Mouse (Mus musculus) testis, postnatal 14 days (tissue): ENCODE data around the gene Gtf2h2.
"Not testable (repeated sequence)": the region's sequence is repeated elsewhere in the genome, so short reads cannot be mapped to it uniquely, and the experiment has no call there.

Source experiments
- DNase-seq: peaks from one replicate; pipeline ENCODE4 v3.0.0; 2021; ENCODE audit warnings: low spot score

The Gtf2h2 gene

GRCm38 (mm10) chr13:100492061-100492787 is at the start of gene Gtf2h2:
Gtf2h2 (minus strand) TSS chr13:100492579.
- peak; percentile 85 for DNase-seq

- no peak for DNase-seq
Observed at GRCm38 (mm10) chr13:100536149-100536548, 43.8 kb upstream of the Gtf2h2 start.

- no peak for DNase-seq
Observed at GRCm38 (mm10) chr13:100532788-100533365, 40.5 kb upstream of the Gtf2h2 start.

DNA sequence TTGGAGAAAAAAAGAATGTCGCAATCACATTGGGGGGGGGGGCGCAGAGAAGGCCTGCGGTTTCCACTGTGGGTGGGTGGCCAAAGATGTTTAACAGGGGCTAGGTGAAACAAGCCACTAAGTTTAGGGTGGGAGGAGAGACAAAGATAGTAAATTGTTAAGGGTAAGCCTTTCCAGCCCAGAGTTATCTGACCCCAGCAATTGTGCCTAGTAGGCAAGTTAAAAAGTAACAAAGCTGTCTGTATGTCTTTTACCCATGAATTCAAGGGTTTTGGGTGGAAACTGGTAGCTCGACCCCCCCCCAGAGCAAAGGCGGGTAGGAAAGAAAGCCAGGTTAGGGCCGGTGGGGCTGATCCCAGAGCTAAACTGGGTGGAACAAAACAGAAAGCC is 34.3 kb upstream of the Gtf2h2 start:
- no peak for DNase-seq

DNA sequence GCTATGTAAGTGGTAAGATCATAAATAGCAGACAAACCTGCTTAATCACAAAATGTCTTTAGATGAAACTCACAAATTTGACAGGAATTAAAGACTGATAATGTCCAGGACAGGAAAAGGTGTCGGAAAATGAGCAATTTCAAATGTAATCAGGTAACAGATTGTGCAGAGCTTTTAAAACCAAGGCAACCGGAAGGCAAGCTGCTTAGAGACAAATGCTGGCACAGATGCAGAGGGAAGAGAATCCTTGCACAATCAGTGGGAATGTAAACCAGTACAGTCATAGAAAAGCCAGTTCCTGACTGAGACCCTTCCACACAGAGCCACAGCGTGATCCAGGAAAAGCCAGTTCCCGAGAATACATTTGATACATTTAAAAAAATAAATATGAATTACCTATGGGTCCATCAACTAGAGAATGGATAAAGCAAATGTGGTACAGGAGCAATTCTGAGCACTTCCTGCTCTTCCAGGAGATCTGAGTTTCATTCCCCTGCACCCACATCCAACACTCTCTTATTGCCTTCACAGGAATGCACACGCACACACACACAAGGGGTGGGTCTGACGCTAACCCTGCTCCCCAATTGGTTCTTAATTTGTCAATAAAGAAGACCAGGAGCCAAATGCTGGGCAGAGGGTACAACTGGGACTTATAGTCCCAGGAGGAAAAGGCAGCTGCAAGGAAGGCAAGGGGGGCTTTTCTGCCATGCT is 33.7 kb upstream of the Gtf2h2 start:
- no peak for DNase-seq

- DNase-seq, result no peak
Observed at GRCm38 (mm10) chr13:100524896-100525295, 32.5 kb upstream of the Gtf2h2 start.

GRCm38 (mm10) chr13:100523698-100524097 is 31.3 kb upstream of the Gtf2h2 start:
- no peak for DNase-seq

GRCm38 (mm10) chr13:100521724-100522591 is 29.6 kb upstream of the Gtf2h2 start:
- no peak for DNase-seq

GRCm38 (mm10) chr13:100519162-100519561 is 26.8 kb upstream of the Gtf2h2 start:
- DNase-seq, result no peak

DNA sequence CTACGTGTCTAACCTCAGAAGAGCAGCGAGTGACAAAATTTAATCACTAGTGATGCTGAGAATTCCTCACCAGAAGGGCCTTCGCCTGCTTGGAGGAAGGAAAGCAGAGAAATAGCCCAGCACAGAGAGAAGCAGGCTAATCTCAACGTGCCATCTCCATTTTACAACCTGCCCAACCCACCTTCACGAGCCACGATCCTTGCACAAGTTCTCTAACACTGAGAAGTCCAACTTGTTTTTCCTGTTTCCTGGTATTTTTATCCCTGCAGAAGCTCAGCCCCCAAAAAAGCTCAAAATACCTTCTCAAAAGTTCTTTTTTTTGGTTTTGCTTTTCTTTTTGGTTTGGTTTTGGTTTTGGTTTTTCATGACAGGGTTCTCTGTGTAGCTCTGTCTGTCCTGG is 25.8 kb upstream of the Gtf2h2 start:
- DNase-seq, result no peak

- no peak for DNase-seq
Observed at GRCm38 (mm10) chr13:100517652-100518153, 25.3 kb upstream of the Gtf2h2 start.

DNA sequence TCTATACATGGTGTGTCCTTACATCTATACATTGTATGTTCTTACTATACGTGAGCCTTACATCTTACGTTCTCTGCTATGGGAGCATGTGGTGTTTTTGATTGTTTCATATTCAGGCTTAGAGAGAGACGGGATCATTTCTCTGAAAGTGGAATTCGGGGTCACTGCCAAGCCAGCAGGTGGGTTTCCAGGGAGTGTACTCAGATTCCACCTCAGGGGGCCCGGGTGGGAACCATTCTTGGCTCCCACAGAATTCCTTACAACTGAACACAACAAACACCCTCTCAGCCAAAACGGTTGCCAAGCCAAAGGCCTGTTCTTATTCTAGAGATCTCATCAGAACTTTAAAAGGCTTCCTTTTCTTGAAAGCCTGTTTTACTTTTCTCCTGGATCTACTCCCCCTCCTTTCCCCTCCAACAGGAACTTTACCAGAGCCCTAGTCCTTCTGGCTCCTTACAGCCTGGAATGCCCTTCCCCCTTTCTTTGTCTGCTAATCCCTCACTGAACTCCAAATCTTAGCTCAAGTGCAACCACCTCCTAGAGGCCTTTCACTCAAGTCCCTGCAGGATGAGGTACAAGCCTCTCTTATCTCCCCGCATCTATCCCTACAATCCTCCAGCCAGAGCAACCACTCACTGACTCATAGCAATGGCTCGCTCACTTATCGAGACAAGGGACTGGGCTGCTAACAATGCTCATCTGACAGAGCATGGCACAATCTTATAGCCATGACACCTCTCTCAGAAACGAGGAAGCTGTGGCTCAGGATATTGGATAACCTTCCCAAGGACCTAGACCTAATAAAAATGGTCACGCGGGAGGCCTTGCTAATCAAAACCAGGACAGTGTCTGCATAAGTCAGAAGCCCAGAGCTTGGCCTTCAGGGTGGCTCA is 24.1 kb upstream of the Gtf2h2 start:
- no peak for DNase-seq

- no peak for DNase-seq
Observed at GRCm38 (mm10) chr13:100512792-100513191, 20.4 kb upstream of the Gtf2h2 start.

- DNase-seq, result no peak
Observed at GRCm38 (mm10) chr13:100511860-100512364, 19.5 kb upstream of the Gtf2h2 start.

DNA sequence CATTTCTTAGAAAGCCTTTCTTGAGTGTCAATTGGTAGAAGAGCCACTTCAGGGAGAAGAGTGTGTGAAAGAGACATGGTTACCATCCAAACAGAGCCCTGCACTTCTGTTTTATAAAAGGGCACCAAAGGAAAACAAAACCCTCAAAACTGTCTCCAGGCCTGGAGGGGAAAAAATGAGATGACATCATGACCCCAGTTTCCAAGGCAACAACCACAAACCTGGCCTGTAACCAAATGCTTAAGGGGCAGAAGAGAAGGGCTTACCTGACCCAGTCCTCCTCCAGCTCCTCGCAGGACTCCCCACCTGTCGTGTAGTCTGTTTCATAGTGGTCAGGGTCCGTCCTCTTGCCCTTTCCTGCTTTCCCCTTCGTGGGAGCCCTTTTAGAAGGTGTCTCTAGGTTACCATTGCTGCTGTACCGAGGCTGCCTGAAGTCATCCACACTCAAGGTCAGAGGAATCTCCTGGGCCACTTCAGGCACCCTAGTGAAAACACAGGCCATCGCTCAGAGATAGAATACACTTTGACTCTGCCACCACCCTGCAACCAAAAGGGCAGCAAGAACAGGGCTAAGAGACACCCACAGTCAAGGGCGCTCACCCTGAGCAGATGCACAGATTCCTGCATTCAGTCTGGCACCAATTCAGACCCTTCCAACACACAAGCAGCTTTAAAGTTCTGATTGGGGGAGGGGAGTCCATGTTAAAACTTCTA is 18.9 kb upstream of the Gtf2h2 start:
- no peak for DNase-seq

DNA sequence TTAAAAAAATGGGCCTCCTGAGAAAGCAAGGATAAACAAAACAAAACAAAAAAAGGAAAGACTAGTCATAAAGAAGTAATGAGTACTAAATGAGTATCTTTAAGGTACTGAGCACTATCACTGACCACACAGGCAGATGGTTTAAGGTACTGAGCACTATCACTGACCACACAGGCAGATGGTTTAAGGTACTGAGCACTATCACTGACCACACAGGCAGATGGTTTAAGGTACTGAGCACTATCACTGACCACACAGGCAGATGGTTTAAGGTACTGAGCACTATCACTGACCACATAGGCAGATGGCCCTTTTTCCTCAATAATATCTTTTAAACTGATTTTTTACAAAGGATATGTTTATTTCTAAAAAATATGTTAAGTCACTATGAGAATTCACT is 7.2 kb upstream of the Gtf2h2 start:
- DNase-seq, result not testable (repeated sequence)

- no peak for DNase-seq
Observed at GRCm38 (mm10) chr13:100495337-100495736, 3.0 kb upstream of the Gtf2h2 start.

DNA sequence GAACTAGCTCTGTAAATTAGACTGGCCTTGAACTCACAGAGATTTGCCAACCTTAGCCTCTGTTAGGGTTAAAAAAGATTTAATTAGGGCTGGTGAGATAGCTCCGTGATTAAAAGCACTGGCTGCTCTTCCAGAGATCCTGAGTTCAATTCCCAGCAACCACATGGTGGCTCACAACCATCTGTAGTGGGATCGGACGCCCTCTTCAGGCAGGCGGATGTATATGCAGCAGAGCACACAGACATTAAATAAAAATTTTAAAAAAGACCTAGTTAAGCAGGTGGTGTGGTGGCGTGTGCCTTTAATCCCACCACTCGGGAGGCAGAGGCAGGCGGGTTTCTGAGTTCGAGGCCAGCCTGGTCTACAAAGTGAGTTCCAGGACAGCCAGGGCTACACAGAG is 2.0 kb upstream of the Gtf2h2 start:
- not testable (repeated sequence) for DNase-seq

DNA sequence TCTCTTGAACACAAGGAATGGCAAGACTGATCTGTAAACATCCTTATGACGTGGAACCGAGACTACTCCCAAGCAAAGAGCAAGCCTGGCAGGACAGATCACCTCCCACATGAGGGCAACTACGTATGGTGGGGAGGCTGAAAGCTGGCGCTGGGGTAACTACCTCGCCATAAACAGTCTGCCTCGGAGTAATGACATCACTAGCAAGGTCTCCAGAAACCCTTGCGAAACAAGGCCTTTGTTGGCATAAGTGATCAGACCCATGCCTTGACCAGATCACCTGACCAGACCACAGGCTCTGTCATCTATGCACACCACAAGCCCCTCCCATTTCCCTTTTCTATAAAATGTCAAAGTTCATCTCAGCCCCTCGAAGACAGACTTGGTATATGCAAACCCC is 934 bp upstream of the Gtf2h2 start:
- DNase-seq, result no peak

GRCm38 (mm10) chr13:100491623-100492022 is 756 bp downstream of the Gtf2h2 start:
- no peak for DNase-seq
